Mouse (Mus musculus): ENCODE measurements around the gene Hist1h2bl. TPM values are rescaled to one million over a fixed set of nuclear protein-coding genes. Genes with fewer than 3 reads are reported as not detected.
"Not testable (repeated sequence)": the region's sequence is repeated elsewhere in the genome, so short reads cannot be mapped to it uniquely, and the experiment has no call there.

The Hist1h2bl gene
- polyA plus RNA-seq, 1 experiment from 2014 or later, result 2.2 TPM

- Histone ChIP-seq H3K9ac (replicated peaks) (peak overlapping the region; percentile 64), H3K27ac (replicated peaks) (peak overlapping the region; percentile 83), H3K36me3 (no peaks in the 10 kb centered on the region), H3K27me3 (no peaks in the 10 kb centered on the region), H3K4me3 (peak overlapping the region; percentile 46), H3K4me2 (replicated peaks) (peak overlapping the region; percentile 64), H3K4me1 (peaks cover 31% of the 10 kb centered on the region), H3K9me3 (no peaks in the 10 kb centered on the region)
- ATAC-seq (ENCODE audit: low FRiP score, low read depth), result no peak
- 59% methylated on average over 4 of the region's 4 CpGs for WGBS
These were observed 2.6 kb upstream of the Hist1h2bl start for GRCm38 (mm10) chr13:21718381-21719080.

- H3K9me3 ChIP-seq, H3K27me3 ChIP-seq, H3K36me3 ChIP-seq: not testable (repeated sequence)
- Histone ChIP-seq H3K9ac (replicated peaks) (peak within 1 kb of the TSS; percentile 73), H3K4me1 (peaks cover 28% of the 10 kb centered on the region), H3K4me3 (peak within 1 kb of the TSS; percentile 48), H3K4me2 (replicated peaks) (peak within 1 kb of the TSS; percentile 85), H3K27ac (replicated peaks) (peak within 1 kb of the TSS; percentile 94)
- peak; percentile 50 for ATAC-seq (ENCODE audit: low FRiP score, low read depth)
- WGBS, result under 1% methylated on average over 24 of the region's 56 CpGs
These were observed 1.7 kb upstream of the Hist1h2bl start, which contains the start of gene Hist1h3h for GRCm38 (mm10) chr13:21717397-21718357. Gene Hist1h3h, plus strand, starts transcription at chr13:21717659.

GRCm38 (mm10) chr13:21716540-21717391 lies 823 bp upstream of the Hist1h2bl start:
- ATAC-seq (ENCODE audit: low FRiP score, low read depth), result 0 out of 2 replicates have a peak, but pooled peaks have one; percentile 1
- not testable (repeated sequence) for H3K9me3 ChIP-seq, H3K36me3 ChIP-seq, H3K27me3 ChIP-seq
- Histone ChIP-seq H3K27ac (replicated peaks) (peak overlapping the region; percentile 94), H3K4me3 (peak overlapping the region; percentile 48), H3K9ac (replicated peaks) (peak overlapping the region; percentile 73), H3K4me1 (peaks cover 25% of the 10 kb centered on the region), H3K4me2 (replicated peaks) (peak overlapping the region; percentile 85)
- WGBS, result under 1% methylated on average over 15 of the region's 38 CpGs

- ATAC-seq (ENCODE audit: low FRiP score, low read depth), result no peak
- H3K27ac ChIP-seq (replicated peaks), result peak overlapping the region; percentile 94
- H3K4me2 ChIP-seq (replicated peaks), result peak overlapping the region; percentile 85
- 2% methylated on average over 22 of the region's 22 CpGs for WGBS
- peak overlapping the region; percentile 68 for H3K9ac ChIP-seq (replicated peaks)
- H3K36me3 ChIP-seq, result no peaks in the 10 kb centered on the region
- no peaks in the 10 kb centered on the region for H3K9me3 ChIP-seq
- H3K4me1 ChIP-seq, result peaks cover 23% of the 10 kb centered on the region
- no peaks in the 10 kb centered on the region for H3K27me3 ChIP-seq
- peak overlapping the region; percentile 42 for H3K4me3 ChIP-seq
These were observed 646 bp downstream of the Hist1h2bl start for GRCm38 (mm10) chr13:21715131-21715863.

GRCm38 (mm10) chr13:21714725-21715124 lies 1.2 kb downstream of the Hist1h2bl start:
- Histone ChIP-seq H3K9ac (replicated peaks) (peak overlapping the region; percentile 68), H3K27ac (replicated peaks) (peak overlapping the region; percentile 94), H3K4me3 (peak overlapping the region; percentile 42), H3K27me3 (no peaks in the 10 kb centered on the region), H3K36me3 (no peaks in the 10 kb centered on the region), H3K9me3 (no peaks in the 10 kb centered on the region), H3K4me2 (replicated peaks) (peak overlapping the region; percentile 85), H3K4me1 (peaks cover 23% of the 10 kb centered on the region)
- no peak for ATAC-seq (ENCODE audit: low FRiP score, low read depth)
- 3% methylated on average over 7 of the region's 7 CpGs for WGBS

GRCm38 (mm10) chr13:21711698-21712097 lies 4.2 kb downstream of the Hist1h2bl start:
- WGBS, result 27% methylated on average over 4 of the region's 4 CpGs
- Histone ChIP-seq H3K4me1 (peaks cover 12% of the 10 kb centered on the region), H3K27ac (replicated peaks) (no peak overlapping the region)

GRCm38 (mm10) chr13:21710821-21711525 lies 5.0 kb downstream of the Hist1h2bl start:
- peaks cover 12% of the 10 kb centered on the region for H3K4me1 ChIP-seq
- no peaks in the 10 kb centered on the region for H3K36me3 ChIP-seq
- peak overlapping the region; percentile 34 for H3K9ac ChIP-seq (replicated peaks)
- ATAC-seq (ENCODE audit: low FRiP score, low read depth), result peak; percentile 63
- WGBS, result 1% methylated on average over 22 of the region's 22 CpGs
- H3K27me3 ChIP-seq, result no peaks in the 10 kb centered on the region
- peak overlapping the region; percentile 44 for H3K4me3 ChIP-seq
- H3K9me3 ChIP-seq, result no peaks in the 10 kb centered on the region
- peak overlapping the region; percentile 60 for H3K4me2 ChIP-seq (replicated peaks)
- H3K27ac ChIP-seq (replicated peaks), result no peak overlapping the region

More at GRCm38 (mm10) chr13:21711698-21712097, 4.2 kb downstream of the Hist1h2bl start:
- Histone ChIP-seq H3K27me3 (no peaks in the 10 kb centered on the region), H3K36me3 (no peaks in the 10 kb centered on the region), H3K4me2 (replicated peaks) (peak overlapping the region; percentile 60), H3K4me3 (peak overlapping the region; percentile 44), H3K9me3 (no peaks in the 10 kb centered on the region), H3K9ac (replicated peaks) (peak overlapping the region; percentile 34; the same call in 1 of the 2 replicates)
- no peak for ATAC-seq (ENCODE audit: low FRiP score, low read depth)

- peak overlapping the region; percentile 55 for H3K4me3 ChIP-seq
- H3K4me1 ChIP-seq, result peaks cover 8% of the 10 kb centered on the region
- peak overlapping the region; percentile 43 for H3K9ac ChIP-seq (replicated peaks)
- no peaks in the 10 kb centered on the region for H3K9me3 ChIP-seq
- no peaks in the 10 kb centered on the region for H3K36me3 ChIP-seq
- no peaks in the 10 kb centered on the region for H3K27me3 ChIP-seq
- peak; percentile 85 for ATAC-seq (ENCODE audit: low FRiP score, low read depth)
- under 1% methylated on average over 32 of the region's 32 CpGs for whole genome bisulfite sequencing
- peak overlapping the region; percentile 43 for H3K4me2 ChIP-seq (replicated peaks)
- peak overlapping the region; percentile 55; the same call in 1 of the 2 replicates for H3K27ac ChIP-seq (replicated peaks)
These were observed 5.8 kb downstream of the Hist1h2bl start for GRCm38 (mm10) chr13:21710031-21710711.

GRCm38 (mm10) chr13:21706669-21707068 lies 9.3 kb downstream of the Hist1h2bl start:
- H3K9ac ChIP-seq (replicated peaks), result no peak overlapping the region
- H3K4me3 ChIP-seq, result no peak overlapping the region
- H3K27ac ChIP-seq (replicated peaks), result no peak overlapping the region
- no peaks in the 10 kb centered on the region for H3K27me3 ChIP-seq
- 74% methylated on average over 4 of the region's 4 CpGs for WGBS
- peaks cover 4% of the 10 kb centered on the region; the same call in 1 of the 2 replicates for H3K4me1 ChIP-seq
- no peaks in the 10 kb centered on the region for H3K36me3 ChIP-seq
- H3K9me3 ChIP-seq, result no peaks in the 10 kb centered on the region
- no peak overlapping the region for H3K4me2 ChIP-seq (replicated peaks)
- ATAC-seq (ENCODE audit: low FRiP score, low read depth), result no peak

GRCm38 (mm10) chr13:21697811-21698210 lies 18.1 kb downstream of the Hist1h2bl start, which contains the start of gene Olfr1359:
Gene Olfr1359, plus strand, starts transcription at chr13:21698111.
- H3K9me3 ChIP-seq, result no peaks in the 10 kb centered on the region
- H3K4me2 ChIP-seq (replicated peaks), result no peak within 1 kb of the TSS
- no peaks in the 10 kb centered on the region for H3K4me1 ChIP-seq
- no peak for ATAC-seq (ENCODE audit: low FRiP score, low read depth)
- no peaks in the 10 kb centered on the region for H3K36me3 ChIP-seq
- no peaks in the 10 kb centered on the region for H3K27me3 ChIP-seq
- no peak within 1 kb of the TSS for H3K27ac ChIP-seq (replicated peaks)
- no peak within 1 kb of the TSS for H3K4me3 ChIP-seq
- H3K9ac ChIP-seq (replicated peaks), result no peak within 1 kb of the TSS

All from midbrain, embryonic 12.5 days (tissue).